Mouse (Mus musculus) left cerebral cortex, adult 11 months (tissue): ENCODE data around the gene Pdss2.

Experiments used
- DNase-seq: peaks from one replicate; pipeline ENCODE4 v3.0.0; 2022; ENCODE audit warnings: low spot score

The Pdss2 gene

DNA sequence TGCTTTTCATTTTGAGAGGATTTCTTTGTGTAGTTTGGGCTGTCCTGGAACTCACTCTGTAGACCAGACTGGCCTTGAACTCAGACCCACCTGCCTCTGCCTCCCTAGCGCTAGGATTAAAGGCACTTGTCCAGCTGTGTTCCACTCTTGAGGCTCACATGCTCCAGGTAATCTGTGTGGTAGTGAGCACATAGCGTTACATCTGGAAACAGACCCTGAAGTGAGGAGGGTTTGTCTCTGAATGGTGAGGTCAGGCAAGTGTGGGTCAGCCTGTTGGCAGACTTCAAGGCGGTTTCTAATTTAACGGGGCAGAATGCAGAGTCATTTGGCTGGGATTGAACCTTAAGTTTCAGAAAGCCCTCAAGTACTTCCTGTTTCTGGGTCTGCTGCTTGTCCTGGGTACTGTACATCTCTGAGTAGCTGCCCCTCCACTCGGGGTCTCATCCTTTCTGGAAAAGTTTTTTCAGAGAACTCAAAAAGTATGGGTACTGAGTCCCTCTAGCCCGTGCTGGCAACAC is 264.5 kb downstream of the Pdss2 start:
- DNase-seq, result no peak

DNA sequence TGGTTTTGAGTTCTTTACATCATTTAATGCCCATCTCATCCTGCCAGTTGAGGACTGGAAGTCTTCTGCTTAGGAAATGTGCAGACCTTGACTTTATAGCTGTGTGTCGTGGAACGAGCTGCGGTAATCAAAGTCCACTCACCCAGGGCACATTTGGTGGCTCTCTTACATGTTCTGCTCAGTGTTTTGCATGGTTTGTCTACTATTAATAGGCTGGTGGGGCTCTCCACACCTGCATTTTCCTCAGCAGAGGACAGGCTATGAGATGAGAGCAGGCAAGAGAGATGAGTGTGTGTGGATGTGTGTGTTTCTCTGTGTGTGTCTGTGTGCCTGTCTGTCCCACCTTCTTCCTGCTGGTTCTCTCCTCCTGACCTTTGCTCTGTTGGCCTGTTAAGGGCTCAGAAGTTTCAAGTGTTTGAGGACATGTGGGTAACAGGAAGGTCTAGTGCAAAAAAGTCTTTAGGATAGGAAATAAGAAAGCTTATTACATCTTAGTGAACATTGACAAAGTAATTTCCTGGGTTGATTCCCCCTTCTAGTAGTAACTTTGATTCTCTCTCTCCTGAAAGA is 266.2 kb downstream of the Pdss2 start:
- no peak for DNase-seq

DNA sequence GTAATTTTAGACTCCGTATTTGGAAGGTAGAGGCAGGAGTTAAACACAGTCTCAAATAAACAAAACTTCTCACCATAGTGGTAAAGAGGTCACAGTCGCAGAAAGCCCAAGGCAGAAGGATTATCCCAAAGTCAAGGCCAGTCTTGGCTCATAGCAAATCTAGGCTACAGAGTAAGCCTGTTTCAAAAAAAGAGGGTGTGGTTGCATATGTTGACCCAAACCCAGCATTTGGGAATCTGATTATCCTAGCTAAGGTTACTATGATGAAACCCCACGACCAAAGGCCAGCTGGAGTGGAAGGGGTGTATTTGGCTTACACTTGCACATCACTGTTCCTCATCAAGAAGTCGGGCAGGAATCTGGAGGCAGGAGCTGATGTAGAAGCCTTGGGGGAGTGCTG is 267.0 kb downstream of the Pdss2 start:
- DNase-seq, result no peak

DNA sequence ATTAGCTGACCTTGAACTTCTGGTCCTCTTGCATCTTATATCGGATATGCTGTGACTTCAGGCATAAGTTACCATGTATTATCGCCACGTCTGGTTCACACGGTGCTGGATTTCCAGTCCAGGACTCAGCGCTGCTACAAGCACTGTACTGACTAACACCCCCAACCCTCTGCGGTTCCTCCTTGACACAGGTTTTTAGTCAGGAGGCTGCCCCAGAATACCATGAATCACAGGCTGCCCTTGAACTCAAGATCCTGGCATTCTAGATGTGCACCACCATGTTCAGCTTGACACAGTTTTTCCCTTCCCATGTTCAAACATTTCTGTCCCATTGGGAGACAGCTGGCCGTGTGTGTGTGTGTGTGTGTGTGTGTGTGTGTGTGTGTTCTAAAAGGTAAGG is 267.9 kb downstream of the Pdss2 start:
- DNase-seq, result no peak

DNA sequence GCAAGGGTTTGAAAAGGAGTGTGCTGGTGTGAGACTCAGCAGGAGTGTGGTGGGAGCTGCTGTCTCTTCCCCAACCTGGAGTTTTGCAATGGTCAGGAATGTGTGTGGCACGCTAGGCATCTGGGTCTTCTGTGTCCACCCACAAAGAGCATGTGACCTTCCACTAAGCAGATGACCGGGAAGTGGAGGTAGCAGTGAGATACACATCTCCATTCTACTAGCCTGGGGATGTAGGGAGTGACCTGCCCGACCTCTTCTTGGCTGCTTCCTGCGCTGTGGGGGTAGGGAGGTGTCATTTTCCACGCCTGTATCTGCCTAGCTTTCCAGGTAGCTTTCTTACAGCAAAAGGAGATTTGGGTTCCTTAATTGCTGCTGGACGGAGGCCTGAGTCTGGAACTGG is 268.3 kb downstream of the Pdss2 start:
- no peak for DNase-seq

DNA sequence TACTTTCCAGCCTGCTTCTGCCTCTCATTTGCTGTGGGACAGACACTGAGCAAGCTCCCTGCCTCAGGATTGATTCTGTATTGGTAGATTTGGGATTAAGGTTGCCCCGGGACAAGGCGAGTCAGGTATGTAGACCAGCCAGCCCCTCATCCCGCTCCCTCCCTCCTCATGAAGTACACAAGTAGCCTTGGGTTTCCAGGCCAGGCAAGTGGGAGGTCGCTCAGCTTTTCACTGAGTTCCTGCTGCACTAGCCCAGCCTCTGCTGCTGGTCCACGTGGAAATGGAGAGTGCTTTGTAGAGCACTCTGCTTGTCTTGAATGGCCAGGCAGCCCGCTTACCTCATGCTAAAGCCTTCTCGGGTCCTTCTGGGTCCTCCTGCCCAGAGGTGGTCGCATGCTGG is 268.7 kb downstream of the Pdss2 start:
- DNase-seq, result no peak

DNA sequence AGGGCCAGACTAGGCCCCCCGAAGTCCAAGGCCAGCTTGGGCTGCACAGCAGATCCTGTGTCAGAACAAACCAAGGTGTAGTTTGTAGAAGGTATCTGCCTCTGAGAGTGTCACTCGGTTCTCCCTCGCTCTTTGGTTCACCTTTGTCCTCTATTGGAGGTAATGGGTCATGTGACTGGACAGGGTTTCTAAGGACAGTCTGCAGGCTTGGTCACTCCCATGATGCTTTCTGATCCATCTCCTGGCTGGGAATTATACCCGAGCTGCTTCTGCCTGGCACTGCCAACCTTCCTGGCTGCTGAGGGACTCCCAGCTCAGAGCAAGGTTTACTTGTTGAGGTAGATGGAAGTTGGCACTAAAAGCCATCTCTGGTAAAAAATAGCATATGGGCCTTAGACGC is 269.6 kb downstream of the Pdss2 start:
- DNase-seq, result no peak

DNA sequence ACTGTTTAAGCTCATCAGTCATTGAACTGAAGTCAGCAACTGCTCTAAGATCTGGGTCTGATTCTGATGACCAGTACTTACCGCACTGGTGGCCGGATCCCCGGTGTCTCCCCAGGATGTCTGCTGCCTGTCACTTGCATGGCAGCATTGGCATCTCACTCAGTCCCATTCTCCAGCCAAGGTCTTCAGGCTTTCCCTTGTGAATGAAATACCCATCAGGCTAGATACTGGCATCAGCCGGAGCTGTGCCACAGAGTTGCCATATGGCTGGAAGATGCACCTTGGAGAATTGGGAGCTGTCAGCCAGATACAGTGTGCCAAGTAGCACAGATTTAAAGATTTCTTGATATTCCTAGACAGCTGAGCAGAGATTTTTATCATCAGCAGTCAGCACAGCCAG is 281.3 kb downstream of the Pdss2 start:
- DNase-seq, result no peak

DNA sequence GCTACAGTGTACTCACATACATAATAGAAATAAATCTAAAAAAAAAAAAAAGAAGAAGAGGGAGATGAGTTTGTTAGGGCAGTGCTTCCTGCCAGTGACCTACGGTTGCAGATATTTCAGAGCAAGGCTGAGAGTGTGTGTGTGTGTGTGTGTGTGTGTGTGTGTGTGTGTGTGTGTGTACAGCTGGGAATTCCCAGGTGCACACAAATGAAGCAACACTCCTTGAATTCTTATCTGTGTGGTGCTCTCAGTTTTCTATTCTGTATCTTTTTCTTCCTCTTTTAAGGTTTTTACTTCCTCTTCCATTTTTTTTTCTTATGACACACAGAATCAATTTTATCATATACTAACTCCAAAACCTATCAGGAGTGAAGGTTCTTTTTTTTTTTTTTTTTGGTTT is 283.0 kb downstream of the Pdss2 start:
- DNase-seq, result no peak

DNA sequence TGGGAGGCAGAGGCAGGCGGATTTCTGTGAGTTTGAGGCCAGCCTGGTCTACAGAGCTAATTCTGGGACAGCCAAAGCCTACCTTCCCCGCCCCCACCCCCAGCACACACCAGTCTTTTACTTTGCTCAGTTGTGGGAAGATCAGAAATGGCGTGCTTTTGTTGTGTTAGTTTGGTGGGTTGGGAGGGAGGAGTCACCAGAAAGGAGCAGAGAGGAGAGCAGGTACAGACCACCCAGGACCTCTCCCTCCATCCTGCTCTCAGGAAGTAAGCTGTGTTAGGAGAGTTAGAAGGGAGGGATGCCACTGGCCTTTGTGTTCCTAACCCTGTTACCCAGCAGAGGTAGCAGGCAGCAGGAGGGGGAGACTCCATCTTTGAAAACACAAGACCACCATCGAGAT is 285.8 kb downstream of the Pdss2 start:
- DNase-seq, result no peak

DNA sequence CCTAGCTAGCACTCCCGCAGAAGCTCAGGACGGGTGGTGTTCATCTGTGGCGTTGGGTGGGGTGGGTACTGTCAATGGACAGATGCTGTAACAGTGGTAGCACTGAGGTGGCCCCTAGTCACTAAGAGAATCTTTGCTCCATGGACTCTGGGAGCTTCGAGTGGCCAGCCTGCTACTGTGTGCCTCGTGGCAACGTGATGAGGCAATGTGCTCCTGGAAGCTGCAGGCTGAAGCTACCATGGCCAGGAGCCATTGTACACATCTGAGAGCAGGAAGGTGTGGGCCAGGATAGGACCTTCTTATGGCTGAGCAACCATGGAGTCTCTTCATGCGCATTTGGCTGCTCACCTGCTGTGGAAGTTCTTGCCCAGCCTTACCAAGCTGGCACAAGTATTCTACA is 287.9 kb downstream of the Pdss2 start:
- no peak for DNase-seq

DNA sequence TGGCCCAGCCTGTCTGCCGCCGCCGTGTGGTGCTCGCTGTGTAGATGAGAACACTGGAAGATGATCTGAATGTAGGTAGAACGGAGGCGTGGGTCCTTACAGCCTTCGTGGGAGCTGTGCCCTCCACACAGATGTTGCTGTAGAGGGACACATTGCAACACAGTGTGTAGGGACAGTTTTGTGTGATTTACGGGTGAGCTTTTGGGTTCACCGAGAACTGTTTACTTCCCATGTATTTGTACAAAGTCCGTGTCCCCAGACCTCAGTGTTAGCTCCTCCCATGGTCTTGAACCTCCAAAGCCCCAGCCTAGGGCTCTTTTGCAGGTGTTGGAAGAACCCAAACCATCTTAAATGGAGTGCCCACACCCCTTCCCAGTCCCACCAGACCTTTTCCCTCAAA is 291.7 kb downstream of the Pdss2 start:
- DNase-seq, result no peak
